ENCODE assay signal across 8 mouse cellular contexts in genomic region chr1:33720231-33720630, GRCm38 (mm10). TPM values are rescaled to one million over a fixed set of nuclear protein-coding genes. Genes with fewer than 3 reads are reported as not detected.
DNase-seq lines count a peak whose midpoint lies in the region; ATAC-seq lines count a peak whose summit lies in the region.

No protein-coding gene starts in this region.

- DNase-seq in kidney, postnatal 36 days: no peak
- DNase-seq in R1 (ENCODE audit: low read depth, low spot score): peak; percentile 70
- peak; percentile 66 for DNase-seq in forebrain, embryonic 14.5 days (ENCODE audit: low spot score)
- no peak for DNase-seq in layer of hippocampus, adult 9-10 months (ENCODE audit: low spot score)
- no peak for DNase-seq in layer of hippocampus, postnatal 25 days (ENCODE audit: extremely low spot score in 1 of 2, low spot score in 1 of 2)
- no peak for DNase-seq in adrenal gland, postnatal 25 days

- WGBS in kidney, embryonic 15.5 days: under 1% methylated on average over 35 of the region's 41 CpGs
- WGBS in forebrain, embryonic 14.5 days: under 1% methylated on average over 41 of the region's 41 CpGs
- WGBS in liver, embryonic 16.5 days (ENCODE audit: insufficient replicate concordance): under 1% methylated on average over 41 of the region's 41 CpGs

- peaks cover 35% of the 10 kb centered on the region for H3K36me3 ChIP-seq in kidney, embryonic 15.5 days
- peaks cover 18% of the 10 kb centered on the region for H3K36me3 ChIP-seq in forebrain, embryonic 14.5 days (ENCODE audit: control insufficient read depth, insufficient read depth, low read length)
- H3K36me3 ChIP-seq in liver, embryonic 16.5 days (ENCODE audit: control insufficient read depth, insufficient read depth): no peaks in the 10 kb centered on the region

- peak overlapping the region; percentile 86 for H3K4me3 ChIP-seq in kidney, embryonic 15.5 days (replicated peaks)
- peak overlapping the region; percentile 77 for H3K4me3 ChIP-seq in forebrain, embryonic 14.5 days (ENCODE audit: low read depth, low read length)
- H3K4me3 ChIP-seq in liver, embryonic 16.5 days (ENCODE audit: low read depth, low read length): peak overlapping the region; percentile 86

- H3K9ac ChIP-seq in kidney, embryonic 15.5 days: peak overlapping the region; percentile 92
- H3K9ac ChIP-seq in forebrain, embryonic 14.5 days (ENCODE audit: low read length): peak overlapping the region; percentile 90
- H3K9ac ChIP-seq in liver, embryonic 16.5 days (ENCODE audit: low read depth, low read length): peak overlapping the region; percentile 84

- H3K27me3 ChIP-seq in kidney, embryonic 15.5 days: no peaks in the 10 kb centered on the region
- no peaks in the 10 kb centered on the region for H3K27me3 ChIP-seq in forebrain, embryonic 14.5 days (replicated peaks; ENCODE audit: control insufficient read depth, insufficient read depth, low read length)
- peaks cover under 1% of the 10 kb centered on the region; the same call in 1 of the 2 replicates for H3K27me3 ChIP-seq in liver, embryonic 16.5 days (ENCODE audit: control insufficient read depth, insufficient read depth, low read depth, low read length)

- H3K27ac ChIP-seq in kidney, embryonic 15.5 days: peak overlapping the region; percentile 93
- H3K27ac ChIP-seq in forebrain, embryonic 14.5 days (ENCODE audit: low read depth, low read length): peak overlapping the region; percentile 92
- peak overlapping the region; percentile 85 for H3K27ac ChIP-seq in liver, embryonic 16.5 days (ENCODE audit: low read length)

- H3K4me1 ChIP-seq in kidney, embryonic 15.5 days: peaks cover 11% of the 10 kb centered on the region
- H3K4me1 ChIP-seq in forebrain, embryonic 14.5 days (ENCODE audit: control insufficient read depth, insufficient read depth, low read length): peaks cover 16% of the 10 kb centered on the region
- peaks cover 6% of the 10 kb centered on the region for H3K4me1 ChIP-seq in liver, embryonic 16.5 days (ENCODE audit: control insufficient read depth, low read depth, low read length)

- H3K9me3 ChIP-seq in kidney, embryonic 15.5 days (replicated peaks): no peaks in the 10 kb centered on the region
- H3K9me3 ChIP-seq in forebrain, embryonic 14.5 days (replicated peaks; ENCODE audit: control insufficient read depth, low read length): no peaks in the 10 kb centered on the region
- no peaks in the 10 kb centered on the region for H3K9me3 ChIP-seq in liver, embryonic 16.5 days (replicated peaks; ENCODE audit: control insufficient read depth, low read length)

- peak; percentile 72 for ATAC-seq in kidney, embryonic 15.5 days (replicated peaks; ENCODE audit: low FRiP score)
- ATAC-seq in forebrain, embryonic 14.5 days: peak; percentile 74
- ATAC-seq in liver, embryonic 16.5 days (ENCODE audit: low read depth): peak; percentile 49; the same call in 1 of the 2 replicates

- peak overlapping the region; percentile 75 for H3K4me2 ChIP-seq in kidney, embryonic 15.5 days
- H3K4me2 ChIP-seq in forebrain, embryonic 14.5 days (ENCODE audit: low read length): peak overlapping the region; percentile 51
- H3K4me2 ChIP-seq in liver, embryonic 16.5 days (ENCODE audit: low read depth, low read length): peak overlapping the region; percentile 93

RNA-seq across cellular contexts. Expression of gene Rab23, which starts 0.5 kb away (rescaled TPM):
- 28.0 and 30.2 TPM in 2 replicates for polyA plus RNA-seq in kidney, embryonic 15.5 days (2015; fragmentation: Nextera tagmentation; extraction: Ambion mirVana)
- 23.7 and 28.2 TPM in 2 replicates for polyA plus RNA-seq in forebrain, embryonic 14.5 days (2014; fragmentation: Nextera tagmentation; extraction: Ambion mirVana)
- 4.3 TPM in 2 replicates for polyA plus RNA-seq in liver, embryonic 16.5 days (2015; fragmentation: Nextera tagmentation; extraction: Ambion mirVana)
- 10 to 100 TPM; 24.0 to 25.3 TPM for total RNA-seq in layer of hippocampus, postnatal 25 days (2021)
- total RNA-seq in adrenal gland, postnatal 25 days (2021): 11.0 and 17.6 TPM in 2 replicates

RNA-seq across cellular contexts. Expression of gene Bag2, which starts 37.4 kb away (rescaled TPM):
- polyA plus RNA-seq in kidney, embryonic 15.5 days (2015; fragmentation: Nextera tagmentation; extraction: Ambion mirVana): 84.7 and 87.6 TPM in 2 replicates
- 23.9 and 28.5 TPM in 2 replicates for polyA plus RNA-seq in forebrain, embryonic 14.5 days (2014; fragmentation: Nextera tagmentation; extraction: Ambion mirVana)
- 43.6 and 43.8 TPM in 2 replicates for polyA plus RNA-seq in liver, embryonic 16.5 days (2015; fragmentation: Nextera tagmentation; extraction: Ambion mirVana)
- total RNA-seq in layer of hippocampus, postnatal 25 days (2021): 1 to 10 TPM; 8.7 to 9.8 TPM
- 14.0 and 16.4 TPM in 2 replicates for total RNA-seq in adrenal gland, postnatal 25 days (2021)

RNA-seq across cellular contexts. Expression of gene Prim2, which starts 50.6 kb away (rescaled TPM):
- polyA plus RNA-seq in kidney, embryonic 15.5 days (2015; fragmentation: Nextera tagmentation; extraction: Ambion mirVana): 37.1 and 39.1 TPM in 2 replicates
- polyA plus RNA-seq in forebrain, embryonic 14.5 days (2014; fragmentation: Nextera tagmentation; extraction: Ambion mirVana): 36.8 and 37.4 TPM in 2 replicates
- 27.4 and 30.4 TPM in 2 replicates for polyA plus RNA-seq in liver, embryonic 16.5 days (2015; fragmentation: Nextera tagmentation; extraction: Ambion mirVana)
- total RNA-seq in layer of hippocampus, postnatal 25 days (2021): 1 to 10 TPM; 5.1 to 5.2 TPM
- 7.4 and 8.0 TPM in 2 replicates for total RNA-seq in adrenal gland, postnatal 25 days (2021)

Comparison
In these comparisons a context has a peak if more than half of its experiments do, and no peak if none do; other contexts are left out.
1. DNase-seq: peak in R1 (single experiment) and forebrain, embryonic 14.5 days (single experiment); none in kidney, postnatal 36 days (0 of 2), layer of hippocampus, adult 9-10 months (single experiment), layer of hippocampus, postnatal 25 days (0 of 2) and adrenal gland, postnatal 25 days (single experiment).
2. Peak in every context shown above with its lines, with median percentiles within 50 percentile points of each other: ATAC-seq, H3K27ac ChIP-seq, H3K4me2 ChIP-seq, H3K4me3 ChIP-seq and H3K9ac ChIP-seq.